Mouse (Mus musculus) layer of hippocampus, adult 9-11 months (tissue): ENCODE data around the gene Fbxl17.

Experiments
- DNase-seq: peaks from one replicate; pipeline ENCODE4 v3.0.0; 2022

Fbxl17 gene

GRCm38 (mm10) chr17:63499636-63500155 lies at the start of gene Fbxl17:
TSS of gene Fbxl17 (minus strand) at chr17:63500017.
- peak; percentile 64 for DNase-seq

DNA sequence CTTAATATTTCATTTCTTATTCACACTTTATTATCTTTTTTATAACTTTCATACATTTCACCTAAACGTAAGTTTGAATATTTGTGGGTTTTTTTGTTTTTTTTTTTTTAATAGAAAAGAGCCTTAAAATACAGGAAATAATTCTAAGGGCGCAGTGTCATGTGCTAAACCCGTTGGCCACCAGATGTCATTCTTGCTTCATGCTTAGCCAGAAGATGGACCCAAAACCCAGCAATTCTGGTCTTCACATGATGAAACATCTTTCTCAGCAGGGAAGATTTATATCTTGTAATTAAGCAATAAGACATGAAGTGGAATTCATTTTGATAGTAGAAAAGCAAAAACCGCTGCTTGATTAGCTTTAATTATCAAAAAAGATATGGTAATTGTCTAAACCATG lies 47.6 kb upstream of the Fbxl17 start:
- no peak for DNase-seq

DNA sequence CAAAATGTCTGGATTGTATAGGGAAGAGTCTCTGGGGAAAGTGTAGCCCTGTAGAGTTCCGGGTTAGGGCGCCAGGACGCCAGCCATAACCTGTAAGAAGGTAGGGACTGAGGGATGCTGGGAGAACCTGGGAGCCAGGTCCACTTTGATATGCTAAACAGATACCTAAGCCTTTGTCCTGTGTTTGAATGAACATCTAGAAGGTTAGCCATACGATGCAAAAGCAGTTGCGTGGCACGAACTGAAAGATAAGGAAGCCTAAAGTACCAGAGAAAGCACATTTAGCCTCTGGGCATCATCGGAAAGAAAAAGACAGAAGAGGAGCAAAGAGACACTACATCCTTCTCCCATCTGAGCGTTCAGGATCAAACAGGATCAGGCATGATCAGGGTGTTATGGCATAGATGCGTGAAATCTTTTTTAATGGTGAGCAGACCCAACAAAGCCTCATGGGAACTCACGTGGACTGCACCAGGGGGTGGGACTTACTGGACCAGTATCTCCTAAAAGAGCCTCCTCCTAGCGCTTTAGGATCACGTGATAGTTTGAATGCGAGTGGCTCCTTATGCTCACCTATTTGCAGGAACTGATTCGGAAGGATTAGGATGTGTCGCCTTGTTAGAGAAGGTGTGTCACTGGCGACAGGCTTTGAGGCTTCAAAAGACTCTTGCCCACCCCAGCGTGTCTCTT lies 34.9 kb upstream of the Fbxl17 start:
- no peak for DNase-seq

DNA sequence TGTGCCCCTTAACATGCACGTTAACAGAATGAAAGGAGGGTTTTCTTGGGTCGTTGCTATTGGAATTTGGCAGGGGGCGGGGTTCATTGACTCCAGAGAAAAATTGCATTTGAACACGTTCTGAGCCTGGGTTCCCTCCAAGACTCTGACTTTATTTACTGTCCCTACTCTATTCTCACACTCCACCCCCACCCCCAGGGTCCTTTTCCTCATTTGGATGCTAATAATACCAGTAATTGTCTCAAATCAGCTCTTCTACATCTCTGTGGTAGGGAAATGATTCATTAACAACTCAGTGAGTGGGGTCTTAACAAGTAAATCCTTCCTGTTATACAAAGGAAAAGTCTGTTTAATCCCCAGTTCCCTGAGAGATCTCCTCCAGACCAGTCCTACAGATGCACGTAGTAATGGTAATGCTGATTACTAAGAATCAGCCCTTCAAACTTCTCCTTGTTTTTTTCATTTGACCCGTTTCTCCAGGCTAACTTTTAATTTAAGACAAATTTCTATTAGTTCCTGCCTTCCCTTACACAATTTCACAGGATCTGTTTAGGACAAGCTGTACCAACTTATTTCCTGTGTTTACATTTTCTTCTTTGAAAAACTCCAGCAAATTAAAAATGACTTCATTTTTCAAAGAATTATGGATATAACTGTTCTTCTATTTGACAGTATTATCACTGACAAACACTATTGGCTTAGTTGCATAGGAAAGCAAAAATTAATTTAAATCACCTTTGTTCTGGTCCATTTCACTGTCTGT lies 33.4 kb upstream of the Fbxl17 start:
- no peak for DNase-seq

DNA sequence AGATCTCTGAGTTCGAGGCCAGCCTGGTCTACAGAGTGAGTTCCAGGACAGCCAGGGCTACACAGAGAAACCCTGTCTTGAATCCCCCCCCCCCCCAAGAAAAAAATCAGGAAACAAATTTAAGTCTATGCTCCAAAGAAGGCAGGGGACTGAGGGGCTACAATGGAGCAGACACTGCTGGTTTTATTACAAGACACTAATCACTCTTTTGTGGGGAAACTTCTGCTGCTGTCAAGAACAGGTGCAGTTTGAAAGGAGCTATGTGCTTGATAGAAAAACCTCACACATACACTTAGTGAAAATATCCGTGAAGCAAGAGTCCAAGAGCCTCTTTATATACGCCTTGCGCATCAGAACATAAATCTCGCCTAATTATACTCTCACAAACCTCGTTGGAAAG lies 29.7 kb upstream of the Fbxl17 start:
- DNase-seq: no peak

DNA sequence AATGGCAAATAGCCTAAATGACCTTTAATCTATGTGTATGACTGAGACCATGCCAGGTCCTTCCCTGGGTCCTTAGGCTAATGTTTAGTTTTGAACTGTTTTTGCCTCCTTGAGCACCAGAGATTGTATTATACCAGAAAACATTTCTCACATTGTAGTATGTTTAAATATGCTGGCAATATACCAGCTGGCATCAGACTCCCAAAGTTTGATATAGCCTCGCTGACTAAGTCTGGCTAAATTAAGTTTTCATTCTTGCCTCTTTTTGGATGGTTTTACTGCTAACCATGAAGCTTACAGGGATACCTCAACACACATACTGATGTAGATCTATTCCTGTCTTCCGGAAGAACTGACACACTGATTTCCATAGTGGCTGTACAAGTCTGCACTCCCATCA lies 20.9 kb upstream of the Fbxl17 start:
- DNase-seq: no peak

DNA sequence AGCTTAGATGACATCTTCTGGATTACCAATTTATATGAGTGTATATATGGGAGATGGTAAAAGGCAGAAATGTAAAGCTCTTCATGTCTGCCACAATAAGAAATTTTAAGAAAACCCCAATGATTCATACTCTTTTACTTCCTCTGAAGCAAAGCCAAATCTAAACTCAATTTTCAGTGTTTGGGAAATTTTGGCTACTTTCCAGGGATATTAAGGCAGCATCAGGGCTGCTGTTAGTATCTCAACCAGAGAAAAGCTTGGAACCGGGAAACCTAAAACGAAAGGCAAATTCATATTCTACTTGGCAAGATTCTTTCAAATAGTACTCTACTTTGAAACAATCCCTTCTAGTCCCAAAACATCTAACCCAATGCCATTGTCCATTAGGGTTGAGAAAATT lies 10.6 kb upstream of the Fbxl17 start:
- DNase-seq: no peak

- no peak for DNase-seq
These were observed 1.3 kb upstream of the Fbxl17 start for GRCm38 (mm10) chr17:63501091-63501490.

DNA sequence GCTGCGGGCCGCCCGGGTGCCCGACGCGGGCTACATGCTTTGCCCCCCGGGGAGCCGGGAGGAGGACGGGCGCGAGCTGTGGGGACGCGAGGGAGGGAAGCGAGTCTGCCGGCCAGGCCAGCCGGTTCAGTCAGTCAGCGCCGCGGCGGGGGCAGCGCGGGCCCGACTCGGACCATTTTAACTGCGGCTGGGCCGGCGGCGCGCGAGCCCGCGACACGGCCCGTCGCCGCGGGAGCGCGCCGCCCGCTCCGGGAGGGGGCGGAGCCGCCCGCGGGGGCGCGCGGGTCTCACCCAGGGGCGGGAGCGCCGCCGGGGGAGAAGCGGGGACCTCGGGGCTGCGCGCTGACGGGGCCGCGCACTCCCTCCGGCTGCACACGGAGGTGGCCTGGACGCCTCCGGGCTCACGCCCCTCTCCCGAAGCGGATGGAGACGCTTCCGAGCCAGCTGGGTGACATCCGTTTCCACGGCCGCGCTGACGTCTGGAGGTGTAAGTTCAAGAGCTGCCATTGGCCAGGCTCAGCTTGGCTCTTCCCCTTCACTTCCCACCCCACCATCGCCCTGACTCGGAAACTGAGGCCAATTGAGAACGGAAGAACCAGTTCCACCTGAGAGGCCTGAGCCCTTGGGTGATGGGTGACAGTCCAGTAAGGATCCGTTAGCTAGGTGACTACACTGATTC lies 478 bp upstream of the Fbxl17 start:
- DNase-seq: peak; percentile 90

DNA sequence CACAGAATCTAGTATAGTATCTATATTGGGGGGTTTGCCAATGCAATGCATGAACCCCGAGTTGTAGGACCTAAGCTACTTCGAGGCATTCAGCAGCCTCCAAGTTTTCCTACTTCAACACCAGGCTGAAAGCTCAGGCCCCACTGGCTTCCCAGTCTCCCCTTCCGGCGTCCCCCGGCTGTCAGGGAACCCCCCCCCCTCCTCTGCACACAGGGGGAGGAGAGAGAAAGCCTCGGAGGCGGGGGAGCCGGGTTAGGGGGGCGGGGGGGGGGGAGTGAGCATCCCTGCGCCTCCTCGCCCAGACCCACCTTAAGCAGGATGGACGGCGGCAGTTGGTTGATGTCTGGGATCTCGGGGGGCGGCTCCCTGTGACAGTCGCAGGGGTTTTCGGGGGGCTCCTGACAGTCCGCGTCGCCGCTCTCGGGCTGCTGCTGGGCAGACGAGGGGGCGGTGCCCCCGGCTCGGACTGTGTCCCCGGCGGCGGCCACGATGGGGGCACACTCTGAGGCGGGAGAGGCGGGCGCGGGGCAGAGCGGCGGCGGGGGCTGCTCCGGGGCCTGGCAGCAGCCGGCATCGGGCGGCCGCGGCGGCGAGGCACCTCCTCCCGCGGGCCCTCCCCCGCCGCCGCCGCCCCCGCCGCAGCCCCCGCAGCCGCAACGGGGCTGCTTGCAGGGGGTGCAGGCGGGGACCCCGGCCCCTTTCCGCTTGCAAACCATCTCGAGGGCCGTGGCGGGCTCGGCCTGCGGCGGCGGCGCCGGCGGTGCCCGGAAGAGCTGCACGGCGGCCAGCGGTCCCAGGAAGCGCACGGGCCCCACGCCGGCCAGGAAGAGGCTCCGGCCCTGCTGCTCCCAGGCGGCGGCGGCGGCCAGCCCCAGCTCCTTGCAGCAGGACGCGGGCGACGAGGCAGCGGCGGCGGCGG lies 841 bp downstream of the Fbxl17 start:
- DNase-seq: peak; percentile 38

- no peak for DNase-seq
These were observed 1.6 kb downstream of the Fbxl17 start for GRCm38 (mm10) chr17:63498182-63498716.

DNA sequence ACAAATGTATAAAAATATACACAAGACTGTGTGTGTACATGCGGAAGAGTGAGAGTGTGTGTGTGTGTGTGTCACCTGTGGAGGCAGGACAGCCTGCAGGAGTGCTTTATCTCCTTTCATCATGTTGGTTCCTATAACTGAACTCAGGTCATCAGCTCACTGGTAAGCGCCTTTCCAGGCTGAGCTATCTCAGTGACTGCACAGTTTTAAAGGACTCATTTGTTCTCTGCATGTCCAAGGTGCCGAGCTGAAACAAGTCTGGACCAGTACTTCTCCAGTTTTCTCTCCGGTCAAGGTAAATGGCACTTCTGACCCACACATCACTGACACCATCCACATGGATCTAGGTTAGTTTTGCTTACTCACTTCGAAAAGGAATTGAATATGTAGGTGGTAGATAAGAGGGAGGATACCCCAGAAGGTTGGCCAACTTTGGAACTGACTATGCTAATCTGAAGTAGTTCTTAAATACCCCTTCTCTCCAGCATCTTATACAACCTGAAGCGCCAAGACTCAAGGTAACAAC lies 2.5 kb downstream of the Fbxl17 start:
- DNase-seq: no peak

- DNase-seq: no peak
These were observed 3.7 kb downstream of the Fbxl17 start for GRCm38 (mm10) chr17:63496153-63496552.

DNA sequence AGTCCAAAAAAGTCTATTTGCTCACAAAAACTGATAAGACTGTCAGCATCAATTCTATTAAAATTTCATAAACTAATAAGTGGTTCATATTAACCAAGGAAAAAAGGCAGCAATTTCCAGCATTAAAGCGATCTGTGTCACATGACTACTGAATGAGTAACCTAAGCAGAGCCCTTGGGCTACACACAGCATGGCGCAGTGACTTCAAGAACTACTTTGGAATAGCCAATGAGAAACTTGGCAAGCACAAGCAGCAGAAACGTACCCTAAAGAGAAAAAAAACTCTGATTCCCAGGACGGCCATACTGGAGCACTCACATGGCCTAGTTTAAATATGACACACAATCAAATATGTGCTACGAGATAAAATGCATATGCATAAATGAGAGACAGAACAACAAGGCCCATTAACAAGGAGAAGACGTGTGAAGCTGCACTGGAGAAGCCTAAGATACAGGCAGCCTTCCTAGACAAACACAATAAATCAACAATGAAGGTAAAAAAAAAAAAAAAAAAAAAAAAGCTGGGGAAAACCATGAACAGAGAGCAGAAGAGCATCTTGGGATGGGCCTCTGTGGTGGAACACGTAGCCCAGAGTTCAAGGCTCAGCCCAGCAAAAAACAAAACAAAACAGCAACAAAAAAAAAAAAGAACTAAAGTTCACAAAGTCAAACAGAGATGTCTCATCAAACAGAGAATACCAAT lies 5.8 kb downstream of the Fbxl17 start:
- DNase-seq: no peak

DNA sequence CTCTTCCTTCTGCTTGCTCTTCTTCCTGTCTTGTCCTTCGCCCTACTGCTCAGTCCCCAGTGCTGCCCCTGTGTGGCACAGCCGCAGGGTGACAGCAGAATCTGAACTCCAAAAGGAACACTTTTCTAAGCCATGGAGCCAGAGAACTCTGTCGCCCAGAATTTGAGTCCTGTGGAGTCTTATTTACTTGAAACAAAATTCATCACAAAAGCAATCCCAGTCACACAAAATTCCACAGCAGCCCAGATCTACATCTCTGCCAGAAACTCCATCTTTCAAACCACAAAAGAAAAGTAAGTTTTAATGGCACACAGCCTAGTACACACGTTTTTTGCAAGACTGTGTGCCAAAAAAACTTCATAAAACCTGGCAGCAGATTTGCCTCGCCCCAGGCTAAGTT lies 6.5 kb downstream of the Fbxl17 start:
- no peak for DNase-seq

DNA sequence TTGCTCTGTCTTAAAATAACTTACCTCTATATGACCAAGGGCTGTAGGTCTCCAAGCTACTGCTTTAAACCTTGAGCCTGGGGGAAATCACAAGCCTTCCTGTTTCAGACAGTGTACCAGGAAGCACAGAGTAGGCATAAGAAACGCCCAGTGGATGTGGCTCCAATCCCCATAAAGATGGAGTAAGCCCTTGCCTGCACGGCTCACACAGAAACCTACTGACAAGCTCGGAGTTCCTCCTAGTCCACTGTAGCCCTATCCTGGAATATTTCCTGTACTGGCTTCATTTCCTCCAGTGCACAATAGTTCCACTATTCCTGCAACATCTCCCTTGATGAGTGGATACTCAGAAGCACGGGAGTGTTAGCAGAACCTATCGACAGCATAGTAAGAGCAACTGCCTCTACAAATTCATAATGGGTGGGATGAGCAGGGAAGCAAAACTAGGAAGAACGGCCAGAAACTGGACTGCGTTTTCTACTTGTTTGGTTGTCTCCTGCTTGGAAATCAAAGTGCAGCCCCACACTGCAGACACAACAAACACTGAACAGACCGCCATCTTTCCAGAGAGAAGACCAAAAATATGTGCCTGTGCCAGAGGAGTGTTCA lies 7.0 kb downstream of the Fbxl17 start:
- no peak for DNase-seq

- no peak for DNase-seq
These were observed 10.3 kb downstream of the Fbxl17 start for GRCm38 (mm10) chr17:63489525-63489924.

DNA sequence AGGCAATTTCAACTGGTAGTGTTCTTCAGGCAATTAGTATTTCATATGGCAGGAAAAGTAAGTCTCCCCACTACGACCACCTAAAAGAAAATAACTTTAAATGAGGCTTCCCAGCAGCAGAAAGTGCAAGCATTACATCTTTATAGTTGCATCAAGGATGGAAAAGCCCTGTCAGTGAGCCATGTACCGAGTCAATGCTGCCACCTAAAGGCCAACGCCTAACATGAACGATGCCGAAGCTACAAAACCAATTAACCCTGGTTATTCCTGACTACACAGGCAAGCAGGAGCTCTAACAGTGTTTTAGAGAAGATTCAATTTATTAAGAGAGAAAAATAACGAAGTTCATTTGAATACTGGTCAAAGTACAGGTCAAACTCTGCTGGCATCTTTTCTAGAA lies 32.0 kb downstream of the Fbxl17 start:
- peak; percentile 44 for DNase-seq

- DNase-seq: peak; percentile 55
These were observed 34.6 kb downstream of the Fbxl17 start for GRCm38 (mm10) chr17:63465239-63465638.

GRCm38 (mm10) chr17:63462512-63462911 lies 37.3 kb downstream of the Fbxl17 start:
- DNase-seq: no peak
